18 mouse cellular contexts compared by ENCODE assay signal in genomic region chr1:63770309-63770708, GRCm38 (mm10). TPM values are rescaled to one million over a fixed set of nuclear protein-coding genes. Genes with fewer than 3 reads are reported as not detected.
DNase-seq lines count a peak whose midpoint lies in the region; ATAC-seq and TF ChIP-seq lines count a peak whose summit lies in the region.
"Had no signal": no experiment of that assay in that cellular context is flagged by ENCODE, and none has a peak within 500 bp of the region (broad histone marks: within the 10 kb centered on the region; RNA-seq: fewer than 3 reads in every experiment).

No protein-coding gene starts in this region.

- no peaks in the 10 kb centered on the region for H3K36me3 ChIP-seq in hindbrain, postnatal 0 days (ENCODE audit: insufficient read depth, low read length)
- H3K36me3 ChIP-seq in hindbrain, embryonic 10.5 days = no peaks in the 10 kb centered on the region
- no peaks in the 10 kb centered on the region for H3K36me3 ChIP-seq in heart, adult 2 months (ENCODE audit: control insufficient read depth, insufficient read depth, low read length)
- H3K36me3 ChIP-seq: liver, embryonic 15.5 days had no signal

- H3K9me3 ChIP-seq in hindbrain, postnatal 0 days (ENCODE audit: low read length) = 0 out of 2 replicates have a peak, but pooled peaks cover 5% of the 10 kb centered on the region
- H3K9me3 ChIP-seq in hindbrain, embryonic 10.5 days = no peaks in the 10 kb centered on the region
- H3K9me3 ChIP-seq: liver, embryonic 15.5 days had no signal

- H3K4me2 ChIP-seq in hindbrain, postnatal 0 days (ENCODE audit: low read depth, low read length) = peak overlapping the region; percentile 18; the same call in 1 of the 2 replicates
- H3K4me2 ChIP-seq: liver, embryonic 15.5 days had no signal

- no peak for TF ChIP-seq EP300 in heart, adult 2 months (IDR thresholded peaks at IDR 0.05; ENCODE audit: insufficient read depth, low read depth, low read length)

- 38% methylated on average over 7 of the region's 7 CpGs for WGBS in hindbrain, postnatal 0 days
- 90% methylated on average over 7 of the region's 7 CpGs for WGBS in hindbrain, embryonic 10.5 days
- WGBS in heart, adult 2 months = 80% methylated on average over 7 of the region's 7 CpGs

- no peak overlapping the region for H3K9ac ChIP-seq in hindbrain, postnatal 0 days (replicated peaks; ENCODE audit: low read length)
- H3K9ac ChIP-seq in heart, adult 2 months (ENCODE audit: low read depth, low read length) = no peak overlapping the region
- H3K9ac ChIP-seq: liver, embryonic 15.5 days had no signal

- no peak for ATAC-seq in hindbrain, postnatal 0 days
- ATAC-seq: CD4-positive, CD25-positive, alpha-beta regulatory T cell, adult 4 months; Patski had no signal

- no peak overlapping the region for H3K27ac ChIP-seq in hindbrain, postnatal 0 days
- no peak overlapping the region for H3K27ac ChIP-seq in hindbrain, embryonic 10.5 days
- H3K27ac ChIP-seq in heart, adult 2 months = no peak overlapping the region
- H3K27ac ChIP-seq: liver, embryonic 15.5 days had no signal

- H3K27me3 ChIP-seq in hindbrain, postnatal 0 days (ENCODE audit: insufficient read depth, low read length) = no peaks in the 10 kb centered on the region
- no peaks in the 10 kb centered on the region for H3K27me3 ChIP-seq in hindbrain, embryonic 10.5 days (ENCODE audit: insufficient read depth, poor library complexity, severe bottlenecking)
- H3K27me3 ChIP-seq in heart, adult 2 months (ENCODE audit: control insufficient read depth, insufficient read depth, low read length) = no peaks in the 10 kb centered on the region
- H3K27me3 ChIP-seq: liver, embryonic 15.5 days; Patski had no signal

- DNase-seq in hindbrain, postnatal 0 days (ENCODE audit: low spot score) = peak; percentile 54
- DNase-seq in hindbrain, embryonic 10.5 days (ENCODE audit: low spot score) = no peak
- peak; percentile 89 for DNase-seq in brain, embryonic 14.5 days (ENCODE audit: low read depth)
- peak; percentile 28 to 35 for DNase-seq in layer of hippocampus, adult 8-10 months (ENCODE audit: low spot score in 2 of 2)
- peak; percentile 62 for DNase-seq in right cerebral cortex, adult 18-20 months
- no peak for DNase-seq in liver
- no peak for DNase-seq in heart, adult 2 months
- DNase-seq: cerebellum, adult 11 months; heart, postnatal 10 days; kidney, adult 2 months; retina, postnatal 1 day had no signal

- TF ChIP-seq POLR2A in brain, embryonic 14.5 days (IDR thresholded peaks at IDR 0.05; ENCODE audit: borderline replicate concordance, extremely low read depth, insufficient read depth, insufficient read length, poor library complexity, severe bottlenecking) = no peak
- TF ChIP-seq POLR2A in heart, adult 2 months (IDR thresholded peaks at IDR 0.05; ENCODE audit: insufficient read depth, low read depth, low read length) = no peak

- peaks cover 6% of the 10 kb centered on the region; the same call in 1 of the 2 replicates for H3K4me1 ChIP-seq in hindbrain, postnatal 0 days (ENCODE audit: insufficient read depth, low read length)
- H3K4me1 ChIP-seq in hindbrain, embryonic 10.5 days (replicated peaks) = peaks cover 27% of the 10 kb centered on the region
- H3K4me1 ChIP-seq in heart, adult 2 months (ENCODE audit: control insufficient read depth, insufficient read depth, low read length) = no peaks in the 10 kb centered on the region
- H3K4me1 ChIP-seq: liver, embryonic 15.5 days had no signal

- intact Hi-C loops in heart, adult 2 months (cut with DNase I) = no loop called here

- no peaks in the 10 kb centered on the region for H3K79me2 ChIP-seq in heart, adult 2 months (replicated peaks; ENCODE audit: control insufficient read depth, insufficient read depth, low read length)

- H3K4me3 ChIP-seq in hindbrain, postnatal 0 days (ENCODE audit: low read length) = no peak overlapping the region
- no peak overlapping the region for H3K4me3 ChIP-seq in hindbrain, embryonic 10.5 days
- no peak overlapping the region for H3K4me3 ChIP-seq in heart, adult 2 months
- H3K4me3 ChIP-seq: liver, embryonic 15.5 days had no signal

- no peak for TF ChIP-seq CTCF in hindbrain, postnatal 0 days (IDR thresholded peaks at IDR 0.05; ENCODE audit: low read depth)
- no peak for TF ChIP-seq CTCF in brain, embryonic 14.5 days (IDR thresholded peaks at IDR 0.05; ENCODE audit: borderline replicate concordance, extremely low read depth, insufficient read depth, insufficient read length)
- no peak for TF ChIP-seq CTCF in heart, adult 2 months (IDR thresholded peaks at IDR 0.05)

RNA-seq across cellular contexts. Expression of gene 4933402D24Rik, which starts 1.2 kb away (rescaled TPM):
- not detected in 2 replicates for total RNA-seq in hindbrain, postnatal 0 days (2014; rRNA removed)
- 0.23 and 0.50 TPM in 2 replicates for polyA plus RNA-seq in hindbrain, postnatal 0 days (2015; fragmentation: Nextera tagmentation; extraction: Ambion mirVana)
- 0.14 and 0.41 TPM in 2 replicates for polyA plus RNA-seq in hindbrain, embryonic 10.5 days (2016; fragmentation: Nextera tagmentation; extraction: Ambion mirVana)
- 0.08 TPM in 2 replicates for polyA plus RNA-seq in brain, embryonic 14.5 days (2012; rRNA removed)
- under 1 TPM in 3 of 4 experiments, not detected in 1; 0.20 to 0.30 (median 0.23) TPM for total RNA-seq in layer of hippocampus, adult 8-10 months (2022)
- not detected for total RNA-seq in heart, adult 2 months (2021)
- not detected in 2 replicates for polyA plus RNA-seq in heart, adult 2 months (2012; rRNA removed)
- total RNA-seq: adrenal gland, adult 18-20 months; granulocyte monocyte progenitor cell, adult 5-6 weeks; heart, postnatal 10 days; layer of hippocampus, postnatal 36 days had no signal
- polyA plus RNA-seq: CD4-positive, CD25-positive, alpha-beta regulatory T cell, adult 4 months; kidney, adult 2 months; liver, embryonic 15.5 days had no signal

RNA-seq across cellular contexts. Expression of gene Fastkd2, which starts 39.9 kb away (rescaled TPM):
- total RNA-seq in hindbrain, postnatal 0 days (2014; rRNA removed) = 16.0 and 51.4 TPM in 2 replicates
- polyA plus RNA-seq in hindbrain, postnatal 0 days (2015; fragmentation: Nextera tagmentation; extraction: Ambion mirVana) = 25.9 and 31.9 TPM in 2 replicates
- polyA plus RNA-seq in hindbrain, embryonic 10.5 days (2016; fragmentation: Nextera tagmentation; extraction: Ambion mirVana) = 56.1 and 68.6 TPM in 2 replicates
- polyA plus RNA-seq in brain, embryonic 14.5 days (2012; rRNA removed) = 17.1 TPM in 2 replicates
- total RNA-seq in layer of hippocampus, adult 8-10 months (2022) = 10 to 100 TPM; 20.0 to 26.3 (median 23.2) TPM
- 10 to 100 TPM; 27.1 to 36.1 TPM for total RNA-seq in heart, adult 2 months (2021)
- polyA plus RNA-seq in heart, adult 2 months (2012; rRNA removed) = 6.7 and 19.5 TPM in 2 replicates

RNA-seq across cellular contexts. Expression of gene Mdh1b, which starts 40.2 kb away (rescaled TPM):
- total RNA-seq in hindbrain, postnatal 0 days (2014; rRNA removed) = 0.58 and 1.5 TPM in 2 replicates
- polyA plus RNA-seq in hindbrain, postnatal 0 days (2015; fragmentation: Nextera tagmentation; extraction: Ambion mirVana) = 0.43 and 0.68 TPM in 2 replicates
- polyA plus RNA-seq in hindbrain, embryonic 10.5 days (2016; fragmentation: Nextera tagmentation; extraction: Ambion mirVana) = 0.12 and 0.46 TPM in 2 replicates
- 0.20 and 0.53 TPM in 2 replicates for polyA plus RNA-seq in brain, embryonic 14.5 days (2012; rRNA removed)
- 1 to 10 TPM in 3 of 4 experiments, under 1 TPM in 1; 0.43 to 2.4 (median 1.5) TPM for total RNA-seq in layer of hippocampus, adult 8-10 months (2022)
- total RNA-seq in heart, adult 2 months (2021) = not detected
- 0.33 TPM in 1 of 2 replicates, not detected in the other for polyA plus RNA-seq in heart, adult 2 months (2012; rRNA removed)
- total RNA-seq: granulocyte monocyte progenitor cell, adult 5-6 weeks; heart, postnatal 10 days had no signal
- polyA plus RNA-seq: CD4-positive, CD25-positive, alpha-beta regulatory T cell, adult 4 months; liver, embryonic 15.5 days; stomach, embryonic 14.5 days had no signal

Comparison
In these comparisons a context has a peak if more than half of its experiments do, and no peak if none do; other contexts are left out.
1. DNase-seq: peak in hindbrain, postnatal 0 days (single experiment), brain, embryonic 14.5 days (single experiment), layer of hippocampus, adult 8-10 months (2 of 2) and right cerebral cortex, adult 18-20 months (single experiment); none in hindbrain, embryonic 10.5 days (single experiment), liver (single experiment) and heart, adult 2 months (0 of 2).